Mouse (Mus musculus) midbrain, embryonic 10.5 days (tissue): ENCODE data around the gene Gm10228. TPM values are rescaled to one million over a fixed set of nuclear protein-coding genes. Genes with fewer than 3 reads are reported as not detected.
A peak's percentile ranks its signal among the peaks of the same experiment; 100 is the strongest.
"Not testable (repeated sequence)": the region's sequence is repeated elsewhere in the genome, so short reads cannot be mapped to it uniquely, and the experiment has no call there.

ENCODE experiments used
- DNase-seq: peaks from one replicate; pipeline ENCODE4 v3.0.0-alpha.2; 2017; ENCODE audit warnings: low spot score
- H3K27ac ChIP-seq: fragments of 300-500 bp; sonication (generic); replicated peaks from 2 replicates; pipeline ENCODE4 v1.5.1; 2016; ENCODE audit warnings: mild to moderate bottlenecking
- H3K27me3 ChIP-seq: fragments of 300-500 bp; sonication (generic); 2 replicates; pipeline ENCODE4 v1.6.1; 2016; ENCODE audit warnings: low read depth, mild to moderate bottlenecking; ENCODE audit not compliant: poor library complexity, severe bottlenecking
- H3K36me3 ChIP-seq: fragments of 300-500 bp; sonication (generic); 2 replicates; pipeline ENCODE4 v1.6.1; 2016; ENCODE audit warnings: mild to moderate bottlenecking, moderate library complexity
- H3K4me1 ChIP-seq: fragments of 300-500 bp; sonication (generic); 2 replicates; pipeline ENCODE4 v1.6.1; 2016
- H3K4me3 ChIP-seq: fragments of 300-500 bp; sonication (generic); 2 replicates; pipeline ENCODE4 v1.5.1; 2016; ENCODE audit warnings: mild to moderate bottlenecking, moderate library complexity
- H3K9me3 ChIP-seq: fragments of 300-500 bp; sonication (generic); replicated peaks from 2 replicates; pipeline ENCODE4 v1.6.1; 2016; ENCODE audit warnings: mild to moderate bottlenecking
- WGBS: fragments of 180-500 bp; shearing (Covaris S2); methylation state at CpG from one replicate; pipeline ENCODE4 v1.1.7; 2016; 5-methylcytosine and 5-hydroxymethylcytosine counted together
- polyA plus RNA-seq: library from polyadenylated mRNA; unstranded; fragments of >200 nt; fragmentation: Nextera tagmentation; extraction: Ambion mirVana; gene quantifications from 2 replicates; pipeline ENCODE4 v1.2.1, GENCODE M21; 2016

Gm10228 gene
- polyA plus RNA-seq, result not detected in 2 replicates

DNA sequence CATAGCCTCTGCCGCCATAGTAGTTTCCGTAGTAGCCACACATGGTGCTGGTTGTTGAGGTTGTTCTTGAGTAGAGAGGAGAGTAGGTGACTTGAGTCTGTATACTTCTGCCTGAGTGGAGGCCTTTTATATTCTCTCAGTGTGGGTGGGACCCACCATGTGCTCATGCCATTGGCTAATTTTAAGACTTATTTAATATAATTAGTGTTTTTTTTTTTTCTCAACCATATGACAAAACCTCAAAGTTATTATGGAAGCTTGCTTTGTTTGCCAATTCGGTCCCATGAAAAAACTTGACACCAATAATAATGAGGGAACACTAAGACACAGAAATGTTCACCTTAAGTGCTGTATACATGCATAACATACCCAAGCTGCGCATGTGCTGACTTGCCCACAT is at the start of gene Gm10228:
Gene Gm10228 (minus strand): TSS at position 101 of the 400 bp plus-strand sequence.
- H3K4me3 ChIP-seq, H3K27me3 ChIP-seq, H3K36me3 ChIP-seq, H3K4me1 ChIP-seq, DNase-seq, H3K27ac ChIP-seq, H3K9me3 ChIP-seq: not testable (repeated sequence)
- WGBS, result 91% methylated on average over 2 of the region's 4 CpGs

DNA sequence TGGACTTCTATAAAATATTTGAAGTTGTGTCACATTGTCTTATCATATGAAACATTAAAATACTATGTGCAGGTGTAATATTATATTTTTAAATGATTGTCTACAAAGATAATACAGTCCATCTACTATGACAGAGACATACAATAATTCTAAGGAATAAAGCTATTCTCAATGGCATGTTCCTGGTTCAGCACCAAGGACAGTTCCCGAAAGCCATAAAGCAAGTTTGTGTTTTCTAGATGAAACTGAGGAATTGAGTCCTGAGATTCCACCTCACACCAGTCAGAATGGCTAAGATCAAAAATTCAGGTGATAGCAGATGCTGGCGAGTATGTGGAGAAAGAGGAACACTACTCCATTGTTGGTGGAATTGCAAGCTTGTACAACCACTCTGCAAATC is 29.8 kb upstream of the Gm10228 start:
- 79% methylated on average over 2 of the region's 2 CpGs for WGBS
- H3K4me1 ChIP-seq, H3K27ac ChIP-seq, H3K27me3 ChIP-seq, H3K36me3 ChIP-seq, H3K4me3 ChIP-seq, H3K9me3 ChIP-seq: not testable (repeated sequence)
- DNase-seq, result peak; percentile 12

DNA sequence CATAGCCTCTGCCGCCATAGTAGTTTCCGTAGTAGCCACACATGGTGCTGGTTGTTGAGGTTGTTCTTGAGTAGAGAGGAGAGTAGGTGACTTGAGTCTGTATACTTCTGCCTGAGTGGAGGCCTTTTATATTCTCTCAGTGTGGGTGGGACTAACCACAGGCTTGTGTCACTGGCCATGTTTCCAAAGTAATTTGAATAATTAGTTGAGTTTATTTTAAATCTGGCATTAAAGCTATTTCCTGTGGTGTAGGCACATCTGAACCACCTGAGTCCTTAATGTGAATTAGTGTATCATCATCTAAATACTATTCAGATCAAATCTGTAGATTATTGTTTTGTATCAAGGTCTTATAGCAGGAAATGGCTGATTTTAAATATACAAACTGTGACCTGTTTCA is 22.6 kb upstream of the Gm10228 start, which contains the start of gene 1110025L11Rik:
Gene 1110025L11Rik (minus strand): TSS at position 101 of the 400 bp plus-strand sequence.
- no CpG with 5 or more reads among the region's 2 CpGs for WGBS
- DNase-seq, H3K9me3 ChIP-seq: not testable (repeated sequence)

DNA sequence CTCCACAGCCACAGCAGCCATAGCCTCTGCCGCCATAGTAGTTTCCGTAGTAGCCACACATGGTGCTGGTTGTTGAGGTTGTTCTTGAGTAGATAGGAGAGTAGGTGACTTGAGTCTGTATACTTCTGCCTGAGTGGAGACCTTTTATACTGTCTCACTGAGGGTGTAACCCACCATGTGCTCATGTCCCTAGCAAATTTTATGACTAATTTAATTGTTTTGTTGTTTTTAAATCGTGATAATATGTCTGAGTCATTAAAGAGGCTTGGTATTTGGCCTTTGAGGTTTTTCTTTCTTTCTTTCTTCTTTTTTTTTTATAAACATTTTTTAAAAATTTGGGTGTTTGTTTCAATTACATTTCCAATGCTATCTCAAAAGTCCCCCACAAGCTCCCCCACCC is 6.5 kb upstream of the Gm10228 start, which contains the start of gene Krtap6-5:
Gene Krtap6-5 (minus strand): TSS at position 101 of the 400 bp plus-strand sequence.
- H3K36me3 ChIP-seq, result no peaks in the 10 kb centered on the region
- 87% methylated on average over 3 of the region's 3 CpGs for WGBS
- no peaks in the 10 kb centered on the region for H3K4me1 ChIP-seq
- no peaks in the 10 kb centered on the region for H3K9me3 ChIP-seq
- H3K4me3 ChIP-seq, result no peak within 1 kb of the TSS
- H3K27ac ChIP-seq, result no peak within 1 kb of the TSS
- no peaks in the 10 kb centered on the region for H3K27me3 ChIP-seq
- no peak for DNase-seq

More for the DNA sequence above, 22.6 kb upstream of the Gm10228 start, which contains the start of gene 1110025L11Rik:
- not testable (repeated sequence) for H3K27ac ChIP-seq, H3K4me3 ChIP-seq, H3K36me3 ChIP-seq, H3K27me3 ChIP-seq, H3K4me1 ChIP-seq

DNA sequence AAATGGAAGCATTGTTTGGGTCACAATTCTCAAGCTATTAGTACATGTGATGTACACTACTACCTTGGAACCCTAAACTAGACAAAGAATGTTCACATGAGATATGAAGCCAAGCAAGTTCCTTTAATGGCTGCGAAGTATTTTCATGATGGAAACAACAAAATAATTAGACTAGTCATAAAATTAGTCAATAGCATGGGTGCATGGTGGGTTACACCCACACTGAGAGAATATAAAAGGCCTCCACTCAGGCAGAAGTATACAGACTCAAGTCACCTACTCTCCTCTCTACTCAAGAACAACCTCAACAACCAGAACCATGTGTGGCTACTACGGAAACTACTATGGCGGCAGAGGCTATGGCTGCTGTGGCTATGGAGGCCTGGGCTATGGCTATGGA is 9.9 kb downstream of the Gm10228 start, which contains the start of gene Krtap6-1:
Gene Krtap6-1 (plus strand): TSS at position 301 of the 400 bp plus-strand sequence.
- not testable (repeated sequence) for DNase-seq, H3K9me3 ChIP-seq, H3K27ac ChIP-seq, H3K36me3 ChIP-seq, H3K27me3 ChIP-seq, H3K4me1 ChIP-seq, H3K4me3 ChIP-seq
- WGBS, result 91% methylated on average over 3 of the region's 3 CpGs

DNA sequence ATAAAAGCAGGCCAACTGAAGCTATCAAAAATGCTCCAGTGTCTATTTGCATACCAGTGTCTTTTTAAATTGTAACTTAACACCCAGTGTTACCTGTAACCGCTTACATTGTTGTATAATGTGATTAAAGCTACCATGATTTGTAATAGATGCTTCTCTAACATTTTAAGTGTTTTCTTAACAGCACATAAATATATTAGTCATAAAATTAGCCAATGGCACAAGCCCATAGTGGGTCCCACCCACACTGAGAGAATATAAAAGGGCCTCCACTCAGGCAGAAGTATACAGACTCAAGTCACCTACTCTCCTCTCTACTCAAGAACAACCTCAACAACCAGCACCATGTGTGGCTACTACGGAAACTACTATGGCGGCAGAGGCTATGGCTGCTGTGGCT is 26.3 kb downstream of the Gm10228 start, which contains the start of gene Gm10229:
Gene Gm10229 (plus strand): TSS at position 301 of the 400 bp plus-strand sequence.
- H3K27me3 ChIP-seq, H3K36me3 ChIP-seq, DNase-seq, H3K27ac ChIP-seq, H3K4me1 ChIP-seq, H3K4me3 ChIP-seq, H3K9me3 ChIP-seq: not testable (repeated sequence)
- WGBS, result 94% methylated on average over 3 of the region's 3 CpGs

DNA sequence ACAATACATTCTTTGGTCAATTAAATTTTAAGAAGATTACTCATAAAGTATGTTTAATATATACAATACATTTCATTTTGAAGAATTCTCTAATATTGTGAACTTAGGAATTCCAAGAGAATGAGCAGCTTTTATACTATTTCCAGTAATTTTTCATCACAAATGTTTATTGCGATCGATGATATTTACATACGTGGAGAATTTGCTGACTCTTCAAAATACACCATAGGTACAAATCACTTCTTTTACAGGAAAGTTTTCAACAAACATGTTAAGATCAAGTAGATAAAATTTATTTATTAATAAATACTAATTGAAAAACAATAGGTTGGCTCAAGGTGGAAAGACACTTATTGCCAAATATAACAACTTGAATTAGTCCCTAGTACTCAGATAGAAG is 27.3 kb downstream of the Gm10228 start:
- Histone ChIP-seq H3K9me3 (no peaks in the 10 kb centered on the region), H3K4me1 (no peaks in the 10 kb centered on the region), H3K4me3 (no peak overlapping the region), H3K27ac (no peak overlapping the region), H3K27me3 (no peaks in the 10 kb centered on the region), H3K36me3 (no peaks in the 10 kb centered on the region)
- 98% methylated on average over 3 of the region's 3 CpGs for WGBS
- no peak for DNase-seq

DNA sequence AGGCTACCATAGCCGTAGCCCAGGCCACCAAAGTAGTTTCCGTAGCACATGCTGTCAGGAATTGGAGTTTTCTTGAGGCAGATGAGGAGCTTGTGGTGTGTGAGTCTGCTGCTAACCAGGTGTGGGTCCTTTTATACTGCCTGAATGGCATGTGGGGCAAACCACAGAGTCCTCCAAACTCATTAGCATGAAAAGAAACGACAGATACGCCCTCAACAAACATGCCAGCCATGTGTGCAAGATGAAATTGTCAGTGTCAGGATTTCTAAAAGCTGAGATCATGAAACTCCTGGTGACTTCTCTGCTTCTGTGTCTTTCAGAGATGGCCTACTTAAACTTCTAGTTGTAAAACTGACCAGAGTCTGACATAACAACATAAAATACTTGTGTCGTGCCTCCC is 30.6 kb downstream of the Gm10228 start, which contains the start of gene Krtap22-2:
Gene Krtap22-2 (minus strand): TSS at position 101 of the 400 bp plus-strand sequence.
- H3K4me1 ChIP-seq, result no peaks in the 10 kb centered on the region
- no peak within 1 kb of the TSS for H3K4me3 ChIP-seq
- H3K36me3 ChIP-seq, result no peaks in the 10 kb centered on the region
- DNase-seq, result no peak
- no peaks in the 10 kb centered on the region for H3K9me3 ChIP-seq
- H3K27me3 ChIP-seq, result no peaks in the 10 kb centered on the region
- H3K27ac ChIP-seq, result no peak within 1 kb of the TSS
- WGBS, result 84% methylated on average over 5 of the region's 5 CpGs

Other genes starting within 250 kb of the Gm10228 start
- gene Gm20741, start 229.3 kb downstream of the Gm10228 start, polyA plus RNA-seq, result not detected in 2 replicates
- not detected in 2 replicates for gene Krtap15, start 221.3 kb downstream of the Gm10228 start, polyA plus RNA-seq
- not detected in 2 replicates for gene Krtap14, start 215.3 kb downstream of the Gm10228 start, polyA plus RNA-seq
- not detected in 2 replicates for gene Krtap19-1, start 172.1 kb downstream of the Gm10228 start, polyA plus RNA-seq
- gene Krtap19-2, start 167.2 kb downstream of the Gm10228 start, polyA plus RNA-seq, result not detected in 2 replicates
- not detected in 2 replicates for gene Krtap19-3, start 163.4 kb downstream of the Gm10228 start, polyA plus RNA-seq
- not detected in 2 replicates for gene Krtap19-4, start 156.4 kb downstream of the Gm10228 start, polyA plus RNA-seq
- gene Krtap19-5, start 145.0 kb downstream of the Gm10228 start, polyA plus RNA-seq, result not detected in 2 replicates
- gene Krtap19-9b, start 109.2 kb downstream of the Gm10228 start, polyA plus RNA-seq, result not detected in 2 replicates
- gene Krtap16-3, start 78.6 kb downstream of the Gm10228 start, polyA plus RNA-seq, result not detected in 2 replicates
- not detected in 2 replicates for gene Krtap22-2, start 30.7 kb downstream of the Gm10228 start, polyA plus RNA-seq
- gene Gm10229, start 26.2 kb downstream of the Gm10228 start, polyA plus RNA-seq, result not detected in 2 replicates
- gene Krtap6-1, start 9.8 kb downstream of the Gm10228 start, polyA plus RNA-seq, result not detected in 2 replicates
- gene Krtap6-5, start 6.4 kb upstream of the Gm10228 start, polyA plus RNA-seq, result not detected in 2 replicates
- not detected in 2 replicates for gene 1110025L11Rik, start 22.5 kb upstream of the Gm10228 start, polyA plus RNA-seq
- gene Krtap6-3, start 42.5 kb upstream of the Gm10228 start, polyA plus RNA-seq, result not detected in 2 replicates
- gene Gm6358, start 99.4 kb upstream of the Gm10228 start, polyA plus RNA-seq, result not detected in 2 replicates
- not detected in 2 replicates for gene Gm10061, start 109.6 kb upstream of the Gm10228 start, polyA plus RNA-seq
- gene Gm9789, start 116.5 kb upstream of the Gm10228 start, polyA plus RNA-seq, result not detected in 2 replicates
- gene Gm7735, start 128.0 kb upstream of the Gm10228 start, polyA plus RNA-seq, result not detected in 2 replicates
- not detected in 2 replicates for gene 1110057P08Rik, start 133.3 kb upstream of the Gm10228 start, polyA plus RNA-seq
- gene Krtap20-2, start 164.4 kb upstream of the Gm10228 start, polyA plus RNA-seq, result not detected in 2 replicates